Mouse (Mus musculus): ENCODE measurements around the gene 2010111I01Rik.

GRCm38 (mm10) chr13:63290126-63290525 is 325.4 kb downstream of the 2010111I01Rik start:
- no peak for TF ChIP-seq EP300 (IDR thresholded peaks at IDR 0.05; ENCODE audit: low read depth)
- no peak for TF ChIP-seq CTCF (IDR thresholded peaks at IDR 0.05; ENCODE audit: low read depth)

Measured in heart, postnatal 0 days (tissue).